Mouse (Mus musculus) left cerebral cortex, postnatal 10 days (tissue): ENCODE results near the gene Dscam. TPM values are rescaled to one million over a fixed set of nuclear protein-coding genes. Genes with fewer than 3 reads are reported as not detected.

ENCODE experiments used
- DNase-seq, 2 experiments: peaks; one replicate each; pipeline ENCODE4 v3.0.0; 2021 to 2022; ENCODE audit warnings: low spot score in 2 of 2, mixed read lengths in 1 of 2; ENCODE audit errors: extremely low spot score in 1 of 2
- intact Hi-C: fragments of 180-260 bp; cut with DNase I; formaldehyde crosslinking; loops from one replicate; pipeline ENCODE4 v1.15.1; 2025
- total RNA-seq, 2 experiments: library from RNA; stranded (reverse); gene quantifications; 2 replicates each; pipeline ENCODE4 v1.2.3; 2021

The Dscam gene
- total RNA-seq, 2 experiments from 2014 or later, result 44.4 to 45.7 TPM

DNA sequence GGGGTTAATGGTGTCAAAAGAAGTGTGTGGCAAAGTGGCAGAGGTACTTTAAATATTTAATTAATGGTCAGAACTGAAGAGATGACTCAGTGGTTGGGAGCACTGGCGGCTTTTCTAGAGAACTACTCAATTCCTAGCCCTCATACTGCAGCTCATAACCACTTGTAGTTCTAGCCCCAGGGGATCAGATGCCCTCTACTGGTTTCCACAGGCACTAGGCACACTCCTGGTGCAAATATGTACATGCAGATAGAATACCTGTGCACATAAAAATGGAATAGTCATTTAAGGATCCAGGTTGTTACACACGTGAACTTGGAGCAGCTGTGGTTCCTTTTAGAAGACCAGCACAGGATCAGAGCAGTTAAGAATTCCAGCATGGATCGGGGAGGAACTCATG lies 509.5 kb downstream of the Dscam start:
- intact Hi-C loops, result no loop called here
- no peak for DNase-seq

DNA sequence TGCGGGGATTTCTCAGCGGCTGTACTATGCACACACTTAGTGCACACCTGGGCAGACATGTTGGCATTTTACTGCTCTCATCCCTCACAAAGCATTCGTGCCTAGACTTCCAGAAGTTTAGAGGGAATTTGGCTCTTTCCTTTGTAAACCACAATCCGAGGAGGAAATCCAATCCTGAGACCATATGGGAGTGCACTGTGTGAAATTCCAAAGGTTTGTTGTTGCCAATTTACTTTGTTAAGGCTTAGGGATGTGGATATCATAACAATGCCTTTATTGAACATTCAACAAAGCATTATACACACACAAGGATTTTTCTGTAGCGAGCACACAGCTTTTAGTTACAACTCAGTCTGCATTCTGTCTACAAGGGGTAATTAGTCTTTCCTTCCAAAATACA lies 511.3 kb downstream of the Dscam start:
- intact Hi-C loops, result no loop called here
- DNase-seq, result no peak

DNA sequence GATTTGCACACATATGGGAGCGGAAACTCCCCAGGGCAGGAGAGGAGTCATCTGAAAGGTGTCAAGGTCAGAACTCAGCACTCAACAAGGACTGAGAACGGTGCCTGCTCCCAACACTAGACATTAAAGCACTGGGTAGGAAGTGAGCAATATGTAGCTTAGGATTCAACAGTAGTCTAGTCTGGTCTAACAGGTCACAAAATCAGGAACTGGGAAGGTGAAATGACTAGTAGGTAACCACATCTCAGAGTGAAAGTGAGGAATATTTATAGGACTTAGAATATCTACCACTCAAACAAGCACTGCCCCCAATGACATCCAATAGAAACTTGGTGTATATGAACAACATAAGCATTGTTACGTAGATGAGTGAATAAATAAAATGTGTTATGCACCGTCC lies 515.0 kb downstream of the Dscam start:
- intact Hi-C loops, result no loop called here
- DNase-seq, result no peak

DNA sequence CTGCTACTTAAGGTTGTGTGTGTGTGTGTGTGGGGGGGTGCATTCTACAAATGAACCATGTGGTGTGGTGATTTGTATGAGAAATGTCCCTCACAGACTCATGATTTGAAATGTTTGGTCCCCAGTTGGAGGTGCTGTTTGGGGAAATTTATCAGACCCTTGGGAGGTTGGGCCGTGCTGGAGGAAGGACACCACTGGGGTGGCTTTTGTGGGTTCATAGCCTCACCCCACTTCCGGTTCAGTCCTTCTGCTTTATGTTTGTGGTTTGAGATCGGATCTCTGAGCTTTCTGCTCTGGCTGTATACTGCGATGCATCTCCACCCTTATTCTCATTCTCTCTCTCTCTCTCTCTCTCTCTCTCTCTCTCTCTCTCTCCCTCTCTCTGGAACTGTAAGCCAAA lies 516.5 kb downstream of the Dscam start:
- DNase-seq, result no peak
- intact Hi-C loops, result no loop called here

DNA sequence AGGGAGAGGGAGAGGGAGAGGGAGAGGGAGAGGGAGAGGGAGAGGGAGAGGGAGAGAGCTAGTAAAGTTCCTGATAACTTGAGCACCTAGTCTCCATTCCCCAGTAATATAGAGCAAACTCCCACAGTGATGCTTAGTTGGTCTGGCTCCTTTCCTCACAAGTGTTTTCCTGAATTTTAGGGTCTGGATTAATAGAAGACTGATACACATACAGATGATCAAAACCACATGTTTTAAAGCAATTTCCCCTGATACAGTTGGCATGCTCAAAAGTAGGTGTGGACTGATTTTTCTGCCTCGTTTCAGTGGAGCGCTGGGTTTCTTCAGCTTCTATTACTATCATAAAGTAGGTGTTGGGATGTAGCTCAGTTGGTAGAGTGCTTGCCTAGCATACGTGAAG lies 519.1 kb downstream of the Dscam start:
- intact Hi-C loops, result no loop called here
- DNase-seq, result no peak

DNA sequence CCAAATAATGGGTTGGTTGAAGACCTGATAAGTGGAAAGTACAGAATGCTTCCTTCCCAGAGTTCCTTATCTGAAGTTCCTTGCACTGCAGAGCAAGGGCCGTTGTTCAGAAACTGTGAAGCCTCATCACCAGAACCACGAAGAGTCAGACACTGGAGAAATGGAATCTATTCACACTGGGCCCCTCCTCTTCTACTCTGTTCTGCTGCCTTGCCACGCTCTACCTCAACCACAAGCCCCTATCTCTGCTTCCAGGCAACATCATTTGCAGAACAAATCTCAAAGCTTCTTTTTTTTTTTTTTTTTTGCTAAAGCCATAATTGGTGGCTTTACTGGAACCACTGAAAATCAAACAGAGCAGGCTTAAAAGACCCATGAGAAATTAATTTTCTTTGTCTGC lies 530.5 kb downstream of the Dscam start:
- no peak for DNase-seq

DNA sequence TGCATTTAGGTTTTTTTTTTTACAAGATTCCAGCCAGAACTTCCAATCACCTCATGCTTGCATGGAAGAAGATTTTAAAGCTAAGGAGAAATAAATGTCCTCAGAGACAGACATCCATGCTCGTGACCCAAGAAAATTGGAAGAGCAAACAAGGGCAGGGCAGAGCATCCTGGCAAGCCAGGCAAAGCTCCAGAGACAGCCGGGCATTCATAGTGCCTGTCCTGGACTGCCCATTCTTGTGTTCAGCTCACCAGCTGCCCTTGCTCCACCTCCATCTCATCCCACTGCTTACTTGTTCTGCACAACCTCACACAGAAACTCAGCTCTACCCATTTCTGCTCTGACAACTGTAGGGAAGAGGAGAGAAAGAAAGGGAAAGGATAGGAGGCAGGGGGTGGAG lies 534.6 kb downstream of the Dscam start:
- intact Hi-C loops, result no loop called here
- no peak for DNase-seq

More for the DNA sequence above, 530.5 kb downstream of the Dscam start:
- intact Hi-C loops, result no loop called here

DNA sequence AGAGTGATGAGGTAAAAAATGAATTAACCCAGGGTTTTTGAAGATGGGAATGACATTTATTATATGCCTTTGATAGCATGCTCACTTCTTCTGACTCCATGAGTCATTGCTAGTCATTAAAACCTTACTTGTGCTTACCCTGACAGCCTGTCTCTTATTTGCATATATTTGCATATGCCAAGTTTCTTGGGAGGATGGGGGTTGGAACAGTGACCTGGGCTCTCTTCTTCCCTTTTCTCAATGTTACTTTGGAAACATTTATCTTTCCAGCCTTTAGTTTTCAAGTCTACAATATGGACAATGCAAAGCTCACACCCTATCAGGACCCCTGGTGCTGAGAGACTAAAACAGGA lies 535.8 kb downstream of the Dscam start:
- no peak for DNase-seq
- intact Hi-C loops, result no loop called here

DNA sequence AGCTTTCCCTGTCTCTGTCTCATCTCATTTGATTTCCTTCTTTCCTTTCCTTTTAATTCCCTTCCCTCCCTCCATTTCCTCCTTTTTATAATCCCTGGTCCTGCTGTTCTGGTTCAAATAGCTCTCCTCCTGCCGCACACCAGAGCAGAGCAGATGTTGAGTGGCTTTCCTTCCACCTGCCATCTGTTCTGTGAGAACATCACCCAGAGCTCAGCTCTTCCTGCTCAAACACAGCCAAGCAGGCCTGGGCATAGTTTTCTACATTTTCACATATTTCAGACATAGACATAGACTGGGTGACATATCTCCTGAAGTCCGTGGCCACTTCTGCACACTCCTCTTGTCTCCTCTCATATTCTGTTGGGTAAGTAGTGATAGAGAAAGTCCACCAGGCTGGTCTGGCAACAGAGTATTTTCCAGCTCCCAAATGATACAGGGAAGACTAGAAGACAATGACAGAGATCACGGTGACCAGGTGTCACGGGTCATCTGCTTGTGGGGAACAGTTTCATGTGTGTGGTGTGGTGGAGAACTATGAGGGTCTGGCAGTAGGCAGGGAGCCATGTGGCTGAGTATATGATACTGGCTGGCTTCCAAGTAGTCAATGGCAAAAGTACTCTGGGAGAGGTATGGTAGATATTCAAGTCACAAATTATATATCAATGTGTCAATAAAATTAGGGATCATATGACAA lies 536.3 kb downstream of the Dscam start:
- intact Hi-C loops, result no loop called here
- peak in 1 of 2 experiments; percentile 36 for DNase-seq

DNA sequence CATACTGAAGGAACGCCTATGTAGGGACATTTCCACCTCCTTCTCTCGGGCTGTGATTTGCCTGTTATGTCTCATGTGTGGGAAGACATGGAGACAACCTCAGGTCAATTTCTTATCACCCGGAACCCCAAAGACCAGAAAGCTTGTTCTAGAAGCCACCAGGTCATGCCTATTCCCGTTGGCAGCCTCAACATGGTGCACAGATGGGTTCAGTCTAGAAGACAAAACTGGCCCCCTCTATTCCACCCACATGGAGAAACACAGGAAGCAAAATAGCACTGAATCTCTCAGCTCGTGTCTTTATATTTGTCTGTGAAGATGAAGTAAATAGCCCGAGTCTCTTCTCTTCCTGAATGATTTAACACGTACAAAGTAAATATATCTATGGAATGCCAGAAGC lies 540.3 kb downstream of the Dscam start:
- intact Hi-C loops, result no loop called here
- DNase-seq, result peak in 1 of 2 experiments; percentile 45

DNA sequence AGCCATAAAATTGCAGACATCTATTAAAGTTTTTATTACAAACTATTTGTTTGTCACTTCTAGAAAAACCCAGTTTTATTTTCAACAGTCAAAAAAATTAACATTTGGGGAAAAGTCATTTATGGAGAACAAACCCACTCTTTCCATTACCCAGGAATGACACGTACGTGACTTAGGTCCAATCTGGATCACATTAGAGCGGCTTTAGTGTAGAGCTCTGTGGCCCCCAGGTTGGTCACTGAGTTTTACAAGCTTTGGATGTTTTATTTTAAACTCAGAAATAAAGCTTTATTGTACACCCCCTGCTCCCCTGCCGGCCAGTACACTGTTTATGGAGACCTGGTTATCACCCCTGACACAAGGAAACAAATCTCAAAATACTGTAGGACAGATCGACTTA lies 540.9 kb downstream of the Dscam start:
- intact Hi-C loops, result no loop called here
- no peak for DNase-seq

DNA sequence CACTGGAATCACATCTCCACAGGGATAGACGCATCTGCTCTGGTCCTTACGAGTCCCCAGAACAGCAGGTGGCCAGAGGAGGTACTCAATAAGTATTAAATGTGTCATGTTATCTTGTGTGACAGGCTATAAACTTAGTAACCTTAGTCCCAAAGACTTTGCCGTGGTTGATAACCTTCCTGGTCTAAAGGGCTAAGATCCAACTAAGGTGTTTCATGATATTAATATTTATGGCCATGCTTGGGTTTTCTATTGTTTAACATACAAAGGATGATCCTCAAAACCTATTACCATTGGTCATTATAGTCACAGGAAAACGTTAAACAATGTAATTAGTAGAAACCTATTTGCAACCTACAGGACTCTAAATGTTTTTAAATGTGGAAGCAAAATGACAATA lies 545.1 kb downstream of the Dscam start:
- intact Hi-C loops, result no loop called here

DNA sequence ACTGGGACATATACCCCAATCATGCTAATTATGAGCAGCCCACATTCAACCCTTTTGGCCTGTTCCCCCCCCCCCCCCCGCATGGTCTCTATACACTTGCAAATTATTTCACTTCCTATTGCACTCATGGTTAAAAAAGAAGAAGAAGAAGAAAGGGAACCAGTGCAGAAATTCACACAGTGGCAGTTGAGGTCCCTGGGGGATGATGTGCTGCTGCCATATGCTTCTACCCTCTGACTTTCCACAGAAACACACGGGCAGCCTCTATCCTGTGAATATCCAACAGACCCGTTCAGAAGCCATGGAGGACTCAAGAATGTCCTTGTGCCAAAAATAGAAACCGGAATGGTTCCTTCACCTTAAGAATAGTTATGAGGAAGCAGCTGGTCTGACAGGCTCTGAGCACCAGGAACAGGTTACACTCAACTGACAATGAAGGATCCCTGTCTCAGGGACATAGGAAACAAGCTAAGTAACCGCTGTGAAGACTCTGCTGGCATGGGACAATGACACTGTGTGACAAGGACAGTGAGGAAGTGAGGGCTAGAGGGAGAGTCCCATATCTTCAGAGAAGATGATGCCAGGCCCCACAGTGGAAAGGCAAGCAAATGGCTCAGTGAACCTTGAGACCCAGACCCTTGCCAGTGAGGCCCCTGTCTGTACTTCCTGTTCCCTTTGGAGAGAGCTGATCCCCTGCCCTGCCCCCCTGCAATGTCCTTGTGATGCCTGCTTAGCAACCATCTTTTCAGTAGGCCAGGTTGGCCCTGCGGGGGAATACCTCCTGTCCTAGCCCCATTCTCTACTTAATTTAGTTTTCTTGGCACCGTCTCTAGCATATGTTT lies 545.8 kb downstream of the Dscam start:
- intact Hi-C loops, result no loop called here
- no peak for DNase-seq

More for the DNA sequence above, 545.1 kb downstream of the Dscam start:
- DNase-seq, result no peak

DNA sequence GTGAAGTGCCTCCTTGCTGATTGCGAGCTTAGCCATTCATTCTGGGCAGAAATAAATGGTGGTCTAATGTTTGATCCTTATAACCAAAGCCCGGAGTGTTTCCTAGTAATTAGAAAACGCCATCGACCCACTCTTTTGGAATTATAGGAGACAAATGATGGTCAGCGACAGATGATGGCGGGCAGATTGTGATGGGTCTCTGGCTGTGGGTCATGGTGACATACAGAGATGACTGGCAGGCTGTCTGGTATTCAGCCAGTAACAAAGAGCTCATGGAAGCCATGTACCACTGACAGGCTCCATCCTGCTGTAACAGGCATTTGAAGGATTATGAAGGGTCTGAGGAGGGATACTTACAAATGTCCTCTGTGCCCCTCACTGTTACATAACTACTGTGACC lies 549.7 kb downstream of the Dscam start:
- no peak for DNase-seq
- intact Hi-C loops, result no loop called here

DNA sequence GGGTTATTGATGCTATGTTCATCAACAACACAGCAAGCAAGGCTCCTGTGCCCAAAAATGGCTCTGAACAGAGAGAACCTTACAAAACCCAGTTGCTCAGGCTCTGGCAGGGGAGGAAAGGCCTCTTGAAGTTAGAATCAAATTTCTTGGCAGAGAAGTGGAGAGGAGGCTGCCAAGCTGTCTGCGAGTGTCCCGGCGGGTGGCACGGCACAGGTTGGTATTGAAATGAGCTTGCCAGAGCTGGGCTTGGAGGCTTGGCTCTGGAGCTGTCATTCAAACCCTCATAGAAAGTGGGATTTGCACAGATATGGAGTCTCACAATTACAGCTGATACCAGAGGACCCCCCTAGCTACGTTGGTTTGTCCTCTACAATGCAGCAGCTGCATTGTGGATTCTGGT lies 550.1 kb downstream of the Dscam start:
- intact Hi-C loops, result no loop called here
- DNase-seq, result peak; percentile 50 to 51

DNA sequence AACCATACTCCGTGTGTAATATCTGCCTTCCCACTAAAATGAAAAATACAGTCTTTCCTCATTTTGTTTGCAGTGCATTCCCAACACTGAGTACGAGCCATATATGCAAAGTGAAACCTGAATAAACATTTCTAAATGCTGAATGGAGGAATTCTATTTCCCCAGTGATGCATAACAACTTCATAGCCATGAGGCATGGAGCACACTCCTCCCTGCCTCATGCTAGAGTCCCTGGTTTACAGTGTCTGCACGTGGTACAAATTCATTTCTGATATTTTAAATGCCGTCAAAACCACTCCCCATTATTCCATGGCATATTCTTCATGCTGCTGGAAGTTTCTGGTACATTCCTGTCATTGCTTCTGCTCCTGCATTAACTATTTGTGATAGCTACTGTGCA lies 552.8 kb downstream of the Dscam start:
- no peak for DNase-seq
- intact Hi-C loops, result no loop called here

DNA sequence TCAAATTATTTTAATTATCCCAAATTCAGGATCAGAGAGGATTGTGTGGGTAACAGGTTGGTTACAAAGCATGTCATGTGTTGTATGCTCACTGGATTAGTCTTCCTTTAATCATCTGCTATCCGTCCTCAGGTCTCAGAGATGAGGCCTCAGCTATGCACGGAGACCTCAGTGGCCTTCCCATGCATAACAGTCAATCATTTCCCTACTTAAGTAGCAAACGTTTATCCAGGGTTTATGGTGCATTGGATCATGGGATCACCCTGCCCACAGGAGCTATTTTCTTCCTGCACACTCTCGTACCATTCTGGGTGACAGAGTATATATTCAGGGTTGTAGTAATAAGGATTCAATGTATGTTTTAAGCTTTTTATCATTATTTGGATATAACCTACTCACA lies 557.3 kb downstream of the Dscam start:
- DNase-seq, result no peak
- intact Hi-C loops, result no loop called here

DNA sequence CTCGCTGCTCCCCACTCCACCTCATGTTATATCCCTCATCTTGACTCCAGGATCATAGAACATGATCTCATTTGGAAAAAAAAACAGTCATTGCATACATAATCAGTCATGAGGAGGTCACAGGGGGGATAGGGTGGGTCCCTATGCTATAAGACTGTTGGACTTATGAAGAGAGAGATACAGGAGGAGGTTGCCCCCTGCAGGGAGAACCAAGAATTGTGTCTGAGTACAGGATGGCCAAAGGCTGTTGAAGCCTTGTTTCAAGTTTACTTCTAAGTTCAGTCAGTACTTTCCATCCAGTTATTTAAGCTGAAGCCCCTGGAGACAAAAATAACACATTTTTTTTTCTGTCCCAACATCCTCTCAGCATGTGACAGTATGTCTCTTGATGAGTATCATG lies 559.7 kb downstream of the Dscam start:
- intact Hi-C loops, result loop anchor here (2.0 kb wide), 1 partner anchor 144 kb away; the partner anchor contains the start of gene Pcp4

DNA sequence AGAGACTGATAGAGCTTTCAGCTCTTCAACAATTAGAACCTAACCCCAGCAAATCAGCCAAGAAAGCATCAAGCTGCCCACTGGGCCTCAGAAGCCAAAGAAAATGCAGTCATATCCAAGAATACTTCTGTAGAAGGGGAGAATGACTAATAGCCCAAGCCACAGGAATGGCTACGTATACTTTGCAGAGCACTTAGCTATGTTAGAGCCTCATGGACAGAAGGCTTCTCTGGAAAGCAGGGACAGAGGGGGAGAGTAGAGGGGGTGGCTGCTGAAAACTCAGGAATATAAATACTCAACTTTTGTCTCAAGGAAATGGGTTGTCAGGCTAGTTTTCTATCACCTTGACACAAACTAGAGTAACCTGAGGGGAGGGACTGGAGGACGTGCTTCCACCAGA lies 568.3 kb downstream of the Dscam start:
- intact Hi-C loops, result no loop called here
- DNase-seq, result no peak

More for the DNA sequence above, 559.7 kb downstream of the Dscam start:
- peak in 1 of 2 experiments; percentile 56 for DNase-seq

DNA sequence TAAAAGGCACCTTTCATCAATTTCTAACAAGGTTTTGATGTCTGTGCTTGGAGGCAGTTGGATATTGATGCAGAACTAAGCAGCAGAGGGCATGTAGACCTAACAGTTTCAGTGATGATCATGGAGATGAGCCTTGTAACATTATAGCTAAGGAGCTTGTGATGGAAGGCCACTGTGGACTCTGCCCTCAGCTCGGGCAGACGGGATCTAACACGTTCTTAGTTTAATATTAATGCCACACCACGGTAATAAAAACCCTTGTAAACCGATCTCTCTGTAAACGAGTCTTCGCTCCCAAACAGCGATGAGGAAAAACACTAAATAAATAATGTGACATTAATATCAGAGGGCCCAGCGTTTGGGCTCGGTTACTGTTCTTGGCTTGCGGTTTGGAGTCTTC lies 569.8 kb downstream of the Dscam start:
- intact Hi-C loops, result no loop called here

More for the DNA sequence above, 569.8 kb downstream of the Dscam start:
- no peak for DNase-seq
